Mouse (Mus musculus): ENCODE measurements around the gene Crygb. TPM values are rescaled to one million over a fixed set of nuclear protein-coding genes. Genes with fewer than 3 reads are reported as not detected.

Crygb gene
- polyA plus RNA-seq, 1 experiment from 2014 or later, result 1.3 TPM

DNA sequence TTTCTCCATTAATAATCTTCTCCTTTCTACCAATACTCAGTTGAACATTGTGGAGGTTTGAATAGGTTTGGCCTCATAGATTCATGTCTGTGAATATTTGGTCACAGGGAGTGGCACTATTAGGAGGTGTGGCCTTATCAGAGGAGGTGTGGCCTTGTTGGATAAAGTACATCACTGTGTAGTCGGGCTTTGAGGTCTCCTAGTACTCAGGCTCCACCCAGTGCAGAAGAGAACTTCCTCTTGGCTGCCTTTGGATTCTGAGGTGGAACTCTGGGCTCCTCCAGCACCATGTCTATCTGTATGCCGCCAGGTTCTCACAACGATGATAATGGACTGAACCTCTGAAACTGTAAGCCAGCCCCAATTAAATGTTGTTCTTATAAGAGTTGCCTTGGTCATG is 14.9 kb upstream of the Crygb start:
- 78% methylated on average over 3 of the region's 3 CpGs for WGBS
- H3K36me3 ChIP-seq (ENCODE audit: control insufficient read depth, insufficient read depth, low read length), result no peaks in the 10 kb centered on the region

DNA sequence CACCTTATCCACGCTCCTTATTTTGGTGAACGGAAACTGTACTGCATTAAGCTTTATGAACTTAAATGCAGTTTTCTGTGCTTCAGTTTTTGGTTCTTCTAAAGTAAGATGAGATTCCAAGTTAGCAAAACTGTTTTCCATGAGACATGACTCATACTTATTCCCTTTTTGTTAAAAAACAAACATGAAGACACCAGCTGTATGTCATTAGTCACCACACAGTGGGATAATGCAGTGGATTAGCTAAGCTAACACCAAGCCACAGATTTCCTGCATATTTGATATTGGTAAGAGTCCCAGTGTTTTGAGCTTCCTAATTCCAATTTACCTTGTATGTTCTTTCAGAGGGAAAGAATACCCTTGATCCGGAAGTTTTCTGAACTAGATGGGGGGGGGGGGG is 9.5 kb upstream of the Crygb start:
- Histone ChIP-seq H3K4me1 (ENCODE audit: control insufficient read depth in 2 of 2, insufficient read depth in 2 of 2, low read length in 2 of 2) (no peaks in the 10 kb centered on the region), H3K4me2 (ENCODE audit: low read length) (no peak overlapping the region), H3K9ac (ENCODE audit: low read length) (no peak overlapping the region), H3K9me3 (ENCODE audit: control insufficient read depth, low read length) (no peaks in the 10 kb centered on the region), H3K4me3 (ENCODE audit: control insufficient read depth in 1 of 2, insufficient read depth in 1 of 2, low read depth in 1 of 2, low read length in 2 of 2) (no peak overlapping the region), H3K27me3 (ENCODE audit: control insufficient read depth, insufficient read depth, low read length) (no peaks in the 10 kb centered on the region), H3K36me3 (ENCODE audit: control insufficient read depth, insufficient read depth, low read length) (no peaks in the 10 kb centered on the region), H3K27ac (replicated peaks in 1 of 2; ENCODE audit: control insufficient read depth in 1 of 2, insufficient read depth in 1 of 2, low read depth in 2 of 2, low read length in 2 of 2) (no peak overlapping the region)
- 87% methylated on average over 3 of the region's 3 CpGs for WGBS
- no peak for ATAC-seq (ENCODE audit: insufficient number of reproducible peaks, insufficient read depth, low FRiP score, low read depth)

More for the DNA sequence above, 14.9 kb upstream of the Crygb start:
- no peaks in the 10 kb centered on the region for H3K9me3 ChIP-seq (ENCODE audit: control insufficient read depth, low read length)
- no peak overlapping the region for H3K4me3 ChIP-seq (ENCODE audit: control insufficient read depth in 1 of 2, insufficient read depth in 1 of 2, low read depth in 1 of 2, low read length in 2 of 2)
- H3K27me3 ChIP-seq (ENCODE audit: control insufficient read depth, insufficient read depth, low read length), result no peaks in the 10 kb centered on the region
- H3K4me2 ChIP-seq (ENCODE audit: low read length), result no peak overlapping the region
- no peak overlapping the region for H3K9ac ChIP-seq (ENCODE audit: low read length)
- no peaks in the 10 kb centered on the region for H3K4me1 ChIP-seq (ENCODE audit: control insufficient read depth in 2 of 2, insufficient read depth in 2 of 2, low read length in 2 of 2)
- ATAC-seq (ENCODE audit: insufficient number of reproducible peaks, insufficient read depth, low FRiP score, low read depth), result no peak
- H3K27ac ChIP-seq (replicated peaks in 1 of 2; ENCODE audit: control insufficient read depth in 1 of 2, insufficient read depth in 1 of 2, low read depth in 2 of 2, low read length in 2 of 2), result no peak overlapping the region

DNA sequence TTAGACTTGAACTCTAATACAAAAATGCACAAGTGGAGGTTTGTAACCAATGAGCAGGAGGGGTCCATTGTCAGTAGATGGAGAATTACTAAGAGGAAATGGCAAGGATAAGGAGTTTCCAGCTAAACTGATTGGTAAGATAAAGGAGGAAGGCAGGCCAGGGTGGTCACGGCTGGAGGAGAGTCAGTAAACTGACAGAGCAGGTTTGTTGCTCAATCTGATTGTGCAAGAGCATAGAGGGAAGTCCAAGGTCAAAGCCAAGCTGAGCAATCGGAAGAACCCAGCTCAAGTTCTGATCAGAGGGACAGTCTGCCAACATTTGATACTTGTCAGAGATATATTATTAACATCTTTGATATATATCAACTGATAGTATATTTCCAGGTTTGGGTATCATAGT is 8.3 kb upstream of the Crygb start:
- Histone ChIP-seq H3K27ac (replicated peaks in 1 of 2; ENCODE audit: control insufficient read depth in 1 of 2, insufficient read depth in 1 of 2, low read depth in 2 of 2, low read length in 2 of 2) (no peak overlapping the region), H3K4me2 (ENCODE audit: low read length) (no peak overlapping the region), H3K4me3 (ENCODE audit: control insufficient read depth in 1 of 2, insufficient read depth in 1 of 2, low read depth in 1 of 2, low read length in 2 of 2) (no peak overlapping the region), H3K27me3 (ENCODE audit: control insufficient read depth, insufficient read depth, low read length) (no peaks in the 10 kb centered on the region), H3K9ac (ENCODE audit: low read length) (no peak overlapping the region), H3K9me3 (ENCODE audit: control insufficient read depth, low read length) (no peaks in the 10 kb centered on the region), H3K36me3 (ENCODE audit: control insufficient read depth, insufficient read depth, low read length) (no peaks in the 10 kb centered on the region), H3K4me1 (ENCODE audit: control insufficient read depth in 2 of 2, insufficient read depth in 2 of 2, low read length in 2 of 2) (no peaks in the 10 kb centered on the region)
- WGBS, result 58% methylated on average over 2 of the region's 2 CpGs
- no peak for ATAC-seq (ENCODE audit: insufficient number of reproducible peaks, insufficient read depth, low FRiP score, low read depth)

DNA sequence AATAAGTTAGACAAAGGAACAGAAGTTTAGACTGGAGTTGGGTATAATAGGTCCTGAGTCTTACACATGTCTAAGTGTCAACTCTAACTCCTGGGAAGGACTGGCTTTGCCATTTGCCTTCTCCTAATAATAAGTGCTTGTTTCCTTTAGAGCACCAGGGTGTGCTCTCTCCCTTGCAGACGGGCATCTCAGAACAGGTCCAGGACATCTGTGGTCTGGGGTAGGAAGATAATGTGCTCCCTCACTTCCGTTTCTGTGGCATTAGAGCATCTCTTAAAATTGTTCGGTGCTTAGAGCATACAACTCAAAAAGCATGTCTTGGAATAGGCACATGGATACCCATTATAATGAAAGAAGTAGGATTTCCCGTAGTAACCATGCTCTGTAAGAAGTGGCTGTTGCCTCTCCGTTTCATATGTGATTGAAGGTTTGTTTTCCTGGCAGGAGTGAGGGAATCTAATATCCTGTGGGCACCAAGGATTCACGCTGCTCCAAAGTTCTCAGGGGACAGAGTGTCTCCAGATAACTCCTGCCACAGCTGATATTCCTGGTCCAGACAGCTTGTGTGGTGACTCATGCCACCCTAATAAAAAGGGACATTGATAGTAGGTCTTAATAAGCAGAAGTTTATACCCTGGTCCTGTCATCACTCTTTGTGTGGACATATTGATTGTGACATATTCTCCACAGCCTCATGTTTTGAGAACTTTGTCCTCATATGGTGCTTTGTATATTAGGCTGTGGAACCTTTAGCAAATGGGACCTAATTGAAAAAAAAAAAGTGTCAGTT is 6.7 kb upstream of the Crygb start:
- Histone ChIP-seq H3K9ac (ENCODE audit: low read length) (no peak overlapping the region), H3K27me3 (ENCODE audit: control insufficient read depth, insufficient read depth, low read length) (no peaks in the 10 kb centered on the region), H3K36me3 (ENCODE audit: control insufficient read depth, insufficient read depth, low read length) (no peaks in the 10 kb centered on the region), H3K9me3 (ENCODE audit: control insufficient read depth, low read length) (no peaks in the 10 kb centered on the region), H3K4me3 (ENCODE audit: control insufficient read depth in 1 of 2, insufficient read depth in 1 of 2, low read depth in 1 of 2, low read length in 2 of 2) (no peak overlapping the region), H3K4me1 (ENCODE audit: control insufficient read depth in 2 of 2, insufficient read depth in 2 of 2, low read length in 2 of 2) (no peaks in the 10 kb centered on the region), H3K4me2 (ENCODE audit: low read length) (no peak overlapping the region), H3K27ac (replicated peaks in 1 of 2; ENCODE audit: control insufficient read depth in 1 of 2, insufficient read depth in 1 of 2, low read depth in 2 of 2, low read length in 2 of 2) (no peak overlapping the region)
- no peak for ATAC-seq (ENCODE audit: insufficient number of reproducible peaks, insufficient read depth, low FRiP score, low read depth)
- WGBS, result 62% methylated on average over 6 of the region's 6 CpGs

DNA sequence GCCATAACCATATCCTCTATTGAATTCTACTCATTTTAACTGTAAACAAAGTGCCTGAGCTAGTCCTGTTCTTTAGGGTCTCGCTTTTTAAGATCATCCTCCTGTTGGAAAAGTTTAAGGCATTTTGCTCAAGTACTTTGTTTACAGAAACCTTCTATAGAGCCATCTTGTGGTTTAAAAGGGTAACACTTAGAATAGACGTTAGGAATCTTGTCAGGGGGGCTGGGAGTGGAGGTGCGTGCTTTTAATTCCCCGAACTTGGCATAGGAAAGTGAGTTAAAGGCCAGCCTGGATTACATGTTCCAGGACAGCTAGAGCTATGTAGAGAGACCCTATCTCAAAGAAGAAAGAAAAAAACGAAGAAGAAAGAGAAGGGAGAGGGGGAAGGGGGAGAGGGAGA is 6.5 kb downstream of the Crygb start:
- no peak overlapping the region for H3K4me2 ChIP-seq (ENCODE audit: low read length)
- no peak overlapping the region for H3K9ac ChIP-seq (ENCODE audit: low read length)
- WGBS, result 16% methylated on average over 5 of the region's 5 CpGs
- ATAC-seq (ENCODE audit: insufficient number of reproducible peaks, insufficient read depth, low FRiP score, low read depth), result no peak
- H3K36me3 ChIP-seq (ENCODE audit: control insufficient read depth, insufficient read depth, low read length), result no peaks in the 10 kb centered on the region
- no peak overlapping the region for H3K27ac ChIP-seq (replicated peaks in 1 of 2; ENCODE audit: control insufficient read depth in 1 of 2, insufficient read depth in 1 of 2, low read depth in 2 of 2, low read length in 2 of 2)
- H3K9me3 ChIP-seq (ENCODE audit: control insufficient read depth, low read length), result 0 out of 2 replicates have a peak, but pooled peaks cover 3% of the 10 kb centered on the region
- H3K4me3 ChIP-seq (ENCODE audit: control insufficient read depth in 1 of 2, insufficient read depth in 1 of 2, low read depth in 1 of 2, low read length in 2 of 2), result no peak overlapping the region
- H3K4me1 ChIP-seq (ENCODE audit: control insufficient read depth in 2 of 2, insufficient read depth in 2 of 2, low read length in 2 of 2), result no peaks in the 10 kb centered on the region; a peak in 1 of 4 replicates
- H3K27me3 ChIP-seq (ENCODE audit: control insufficient read depth, insufficient read depth, low read length), result no peaks in the 10 kb centered on the region

DNA sequence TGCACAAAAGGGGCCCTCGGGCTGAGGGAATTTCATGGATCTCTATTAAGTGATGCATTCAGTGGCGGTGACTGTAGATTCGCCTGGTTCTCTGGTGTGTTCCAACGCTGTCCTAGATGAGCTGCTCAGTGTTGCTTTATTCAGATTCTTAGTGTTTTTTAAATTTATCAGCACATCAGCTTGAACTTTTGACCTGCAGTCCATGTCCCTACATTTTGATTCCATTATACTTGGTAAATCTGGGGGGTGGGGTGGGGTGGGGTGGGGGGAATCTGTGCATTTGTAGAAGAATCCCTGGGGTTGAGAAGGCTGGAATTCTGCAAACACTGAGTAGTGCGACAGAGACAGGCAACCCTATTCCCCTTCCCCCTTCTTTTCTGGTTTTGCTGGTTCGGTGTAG is 8.5 kb downstream of the Crygb start, which contains the start of gene Crygc:
Gene Crygc, minus strand, starts transcription at position 101 of the 400 bp plus-strand sequence.
- no peaks in the 10 kb centered on the region; a peak in 1 of 4 replicates for H3K4me1 ChIP-seq (ENCODE audit: control insufficient read depth in 2 of 2, insufficient read depth in 2 of 2, low read length in 2 of 2)
- H3K4me3 ChIP-seq (ENCODE audit: control insufficient read depth in 1 of 2, insufficient read depth in 1 of 2, low read depth in 1 of 2, low read length in 2 of 2), result no peak within 1 kb of the TSS
- no peak within 1 kb of the TSS for H3K9ac ChIP-seq (ENCODE audit: low read length)
- no peaks in the 10 kb centered on the region for H3K36me3 ChIP-seq (ENCODE audit: control insufficient read depth, insufficient read depth, low read length)
- H3K27me3 ChIP-seq (ENCODE audit: control insufficient read depth, insufficient read depth, low read length), result no peaks in the 10 kb centered on the region
- 74% methylated on average over 6 of the region's 6 CpGs for WGBS
- no peak for ATAC-seq (ENCODE audit: insufficient number of reproducible peaks, insufficient read depth, low FRiP score, low read depth)
- 0 out of 2 replicates have a peak, but pooled peaks cover under 1% of the 10 kb centered on the region for H3K9me3 ChIP-seq (ENCODE audit: control insufficient read depth, low read length)
- no peak within 1 kb of the TSS for H3K27ac ChIP-seq (replicated peaks in 1 of 2; ENCODE audit: control insufficient read depth in 1 of 2, insufficient read depth in 1 of 2, low read depth in 2 of 2, low read length in 2 of 2)
- no peak within 1 kb of the TSS for H3K4me2 ChIP-seq (ENCODE audit: low read length)

DNA sequence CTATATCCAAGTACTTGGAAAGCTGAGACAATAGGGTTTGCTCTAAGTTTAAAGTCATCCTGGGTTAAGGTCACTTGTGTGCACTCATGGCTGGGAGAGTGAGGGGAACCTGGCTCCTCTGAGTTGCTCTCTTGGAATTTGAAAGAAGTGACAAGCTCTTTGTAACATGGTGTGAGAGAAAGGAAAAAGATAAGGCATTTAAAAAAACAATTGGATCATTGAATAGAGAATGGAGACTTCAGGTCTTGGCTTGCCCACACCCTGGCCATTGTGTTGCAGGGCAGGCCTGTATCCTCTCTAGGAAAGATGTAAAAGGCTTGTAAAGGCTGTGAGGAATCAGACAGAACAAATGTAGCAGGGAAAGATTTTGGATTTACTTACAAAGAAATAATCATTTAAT is 14.2 kb downstream of the Crygb start:
- no peak overlapping the region for H3K4me3 ChIP-seq (ENCODE audit: control insufficient read depth in 1 of 2, insufficient read depth in 1 of 2, low read depth in 1 of 2, low read length in 2 of 2)
- no peaks in the 10 kb centered on the region for H3K4me1 ChIP-seq (ENCODE audit: control insufficient read depth in 2 of 2, insufficient read depth in 2 of 2, low read length in 2 of 2)
- no peak overlapping the region for H3K9ac ChIP-seq (ENCODE audit: low read length)
- H3K9me3 ChIP-seq (ENCODE audit: control insufficient read depth, low read length), result no peaks in the 10 kb centered on the region
- no peak overlapping the region for H3K27ac ChIP-seq (replicated peaks in 1 of 2; ENCODE audit: control insufficient read depth in 1 of 2, insufficient read depth in 1 of 2, low read depth in 2 of 2, low read length in 2 of 2)
- no peak for ATAC-seq (ENCODE audit: insufficient number of reproducible peaks, insufficient read depth, low FRiP score, low read depth)
- H3K36me3 ChIP-seq (ENCODE audit: control insufficient read depth, insufficient read depth, low read length), result no peaks in the 10 kb centered on the region
- no peak overlapping the region for H3K4me2 ChIP-seq (ENCODE audit: low read length)
- no peaks in the 10 kb centered on the region for H3K27me3 ChIP-seq (ENCODE audit: control insufficient read depth, insufficient read depth, low read length)

DNA sequence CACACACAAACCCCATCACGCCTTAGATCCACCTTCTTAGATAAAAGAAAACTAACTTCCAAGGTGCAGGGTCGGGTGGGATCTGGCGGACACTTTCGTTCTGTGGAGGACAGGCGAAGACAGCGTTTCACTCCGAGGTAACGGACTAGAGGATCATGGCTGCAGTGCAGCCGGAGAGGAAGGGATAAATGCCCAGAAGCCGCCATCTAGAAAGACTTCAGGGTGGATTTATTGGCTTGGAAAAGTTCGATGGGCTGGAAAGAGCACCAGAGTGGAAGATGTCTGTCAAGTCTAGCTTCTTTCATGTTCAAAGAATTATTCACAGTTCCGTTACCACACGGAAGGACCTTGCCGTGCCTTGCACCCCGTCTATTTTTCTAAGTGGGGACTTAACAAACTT is 17.9 kb downstream of the Crygb start:
- H3K27me3 ChIP-seq (ENCODE audit: control insufficient read depth, insufficient read depth, low read length), result no peaks in the 10 kb centered on the region
- H3K4me3 ChIP-seq (ENCODE audit: control insufficient read depth in 1 of 2, insufficient read depth in 1 of 2, low read depth in 1 of 2, low read length in 2 of 2), result no peak overlapping the region
- no peak overlapping the region for H3K9ac ChIP-seq (ENCODE audit: low read length)
- H3K4me2 ChIP-seq (ENCODE audit: low read length), result no peak overlapping the region
- H3K4me1 ChIP-seq (ENCODE audit: control insufficient read depth in 2 of 2, insufficient read depth in 2 of 2, low read length in 2 of 2), result no peaks in the 10 kb centered on the region
- H3K9me3 ChIP-seq (ENCODE audit: control insufficient read depth, low read length), result no peaks in the 10 kb centered on the region
- ATAC-seq (ENCODE audit: insufficient number of reproducible peaks, insufficient read depth, low FRiP score, low read depth), result no peak
- H3K27ac ChIP-seq (replicated peaks in 1 of 2; ENCODE audit: control insufficient read depth in 1 of 2, insufficient read depth in 1 of 2, low read depth in 2 of 2, low read length in 2 of 2), result no peak overlapping the region
- WGBS, result 86% methylated on average over 15 of the region's 15 CpGs
- no peaks in the 10 kb centered on the region for H3K36me3 ChIP-seq (ENCODE audit: control insufficient read depth, insufficient read depth, low read length)
